Mouse (Mus musculus) layer of hippocampus, adult 18-20 months (tissue): ENCODE measurements around the gene Gm36028. TPM values are rescaled to one million over a fixed set of nuclear protein-coding genes. Genes with fewer than 3 reads are reported as not detected.
A peak's percentile ranks its signal among the peaks of the same experiment; 100 is the strongest.

Source experiments
- DNase-seq, 2 experiments: peaks; one replicate each; pipeline ENCODE4 v3.0.0; 2022; ENCODE audit warnings: low spot score in 2 of 2
- long read RNA-seq: library from polyadenylated mRNA; stranded (forward); transcript quantifications from one replicate; pipeline ENCODE4 v2.0.0, GENCODE M21; 2021
- total RNA-seq, 2 experiments: library from RNA; stranded (reverse); gene quantifications; 2 replicates each; pipeline ENCODE4 v1.2.3; 2021

The Gm36028 gene
- under 1 TPM in 1 of 2 experiments, not detected in 1; 0.40 TPM for total RNA-seq
- long read RNA-seq, result 0 reads

GRCm38 (mm10) chr16:37861029-37861428, at the start of gene Gm36028:
TSS of gene Gm36028 (minus strand) at chr16:37861146.
- no peak for DNase-seq

GRCm38 (mm10) chr16:37906456-37906855, 45.5 kb upstream of the Gm36028 start:
- no peak for DNase-seq

GRCm38 (mm10) chr16:37901318-37901717, 40.4 kb upstream of the Gm36028 start:
- DNase-seq, result no peak

- no peak for DNase-seq
These were observed 38.4 kb upstream of the Gm36028 start for GRCm38 (mm10) chr16:37899357-37899756.

- DNase-seq, result no peak
These were observed 37.8 kb upstream of the Gm36028 start for GRCm38 (mm10) chr16:37898790-37899189.

GRCm38 (mm10) chr16:37893942-37894341, 33.0 kb upstream of the Gm36028 start:
- no peak for DNase-seq

- DNase-seq, result no peak
These were observed 32.4 kb upstream of the Gm36028 start for GRCm38 (mm10) chr16:37893381-37893780.

- DNase-seq, result no peak
These were observed 31.7 kb upstream of the Gm36028 start for GRCm38 (mm10) chr16:37892667-37893066.

- DNase-seq, result no peak
These were observed 28.0 kb upstream of the Gm36028 start for GRCm38 (mm10) chr16:37888986-37889385.

GRCm38 (mm10) chr16:37881168-37881567, 20.2 kb upstream of the Gm36028 start:
- DNase-seq, result no peak

- no peak for DNase-seq
These were observed 18.9 kb upstream of the Gm36028 start for GRCm38 (mm10) chr16:37879750-37880419.

GRCm38 (mm10) chr16:37878951-37879505, 18.1 kb upstream of the Gm36028 start:
- DNase-seq, result no peak

- no peak for DNase-seq
These were observed 16.5 kb upstream of the Gm36028 start for GRCm38 (mm10) chr16:37877406-37877805.

- DNase-seq, result no peak
These were observed 13.7 kb upstream of the Gm36028 start for GRCm38 (mm10) chr16:37874501-37875235.

GRCm38 (mm10) chr16:37871112-37871715, 10.3 kb upstream of the Gm36028 start:
- peak in 1 of 2 experiments; percentile 25 for DNase-seq

GRCm38 (mm10) chr16:37869470-37870231, 8.7 kb upstream of the Gm36028 start:
- no peak for DNase-seq

GRCm38 (mm10) chr16:37868506-37869469, 7.8 kb upstream of the Gm36028 start:
- peak in 1 of 2 experiments; percentile 28 for DNase-seq

GRCm38 (mm10) chr16:37867791-37868505, 7.0 kb upstream of the Gm36028 start, which contains the start of gene Lrrc58:
TSS of gene Lrrc58 (plus strand) at chr16:37868389.
- peak; percentile 81 to 90 for DNase-seq

GRCm38 (mm10) chr16:37865841-37866240, 4.9 kb upstream of the Gm36028 start:
- DNase-seq, result no peak
